Mouse (Mus musculus): ENCODE measurements around the gene Prss32.

- TF ChIP-seq CTCF (IDR thresholded peaks at IDR 0.05; ENCODE audit: insufficient read depth, low read depth, low read length) (no peak), POLR2A (IDR thresholded peaks at IDR 0.05; ENCODE audit: insufficient read depth, low read depth, low read length) (no peak)
Measured at GRCm38 (mm10) chr17:23823018-23823417, 20.6 kb upstream of the Prss32 start.

Data from olfactory bulb, adult 2 months (tissue).